Mouse (Mus musculus): Measurements from ENCODE around the gene Pfn2. TPM values are rescaled to one million over a fixed set of nuclear protein-coding genes. Genes with fewer than 3 reads are reported as not detected.

Gene Pfn2
- 14.3 TPM for polyA plus RNA-seq (2014; fragmentation: Illumina TruSeq; extraction: RNeasy Lipid Tissue Mini Kit (QIAGEN cat#74804); ENCODE audit: insufficient read depth, low read depth, low replicate concordance)

DNA sequence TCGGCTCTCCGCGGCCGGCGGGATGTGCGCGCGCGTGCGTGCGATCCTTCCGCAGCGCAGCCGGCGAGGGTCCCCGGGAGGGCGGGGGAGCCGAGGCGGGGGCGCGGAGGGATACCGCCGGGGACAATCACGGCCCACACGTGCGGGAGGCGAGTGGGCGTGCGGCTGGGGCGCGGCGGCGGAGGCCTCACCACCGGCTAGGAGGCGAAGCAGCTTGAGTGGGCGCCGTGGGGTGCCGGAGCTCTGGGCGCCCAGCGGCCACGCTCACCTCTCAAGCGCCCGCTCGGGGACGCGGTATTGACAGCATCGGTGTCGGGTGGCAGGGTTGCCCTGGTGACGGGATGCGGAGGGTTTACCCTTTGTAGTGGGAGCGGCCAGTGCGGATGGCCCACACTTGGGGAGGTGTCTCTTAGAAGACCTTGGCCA, at the start of gene Pfn2:
Gene Pfn2, minus strand, starts transcription at position 320 of the 426 bp plus-strand sequence.

Other genes starting within 250 kb of the Pfn2 start
- gene Commd2, start 196.4 kb downstream of the Pfn2 start, polyA plus RNA-seq (2014; fragmentation: Illumina TruSeq; extraction: RNeasy Lipid Tissue Mini Kit (QIAGEN cat#74804); ENCODE audit: insufficient read depth, low read depth, low replicate concordance) = 66.3 TPM
- 0.29 TPM for gene Ankub1, start 155.3 kb downstream of the Pfn2 start, polyA plus RNA-seq (2014; fragmentation: Illumina TruSeq; extraction: RNeasy Lipid Tissue Mini Kit (QIAGEN cat#74804); ENCODE audit: insufficient read depth, low read depth, low replicate concordance)
- 67.0 TPM for gene Rnf13, start 112.0 kb downstream of the Pfn2 start, polyA plus RNA-seq (2014; fragmentation: Illumina TruSeq; extraction: RNeasy Lipid Tissue Mini Kit (QIAGEN cat#74804); ENCODE audit: insufficient read depth, low read depth, low replicate concordance)

Measured in lung, adult 10 weeks (tissue).